Mouse (Mus musculus): ENCODE data around the gene BC051142.

The BC051142 gene

DNA sequence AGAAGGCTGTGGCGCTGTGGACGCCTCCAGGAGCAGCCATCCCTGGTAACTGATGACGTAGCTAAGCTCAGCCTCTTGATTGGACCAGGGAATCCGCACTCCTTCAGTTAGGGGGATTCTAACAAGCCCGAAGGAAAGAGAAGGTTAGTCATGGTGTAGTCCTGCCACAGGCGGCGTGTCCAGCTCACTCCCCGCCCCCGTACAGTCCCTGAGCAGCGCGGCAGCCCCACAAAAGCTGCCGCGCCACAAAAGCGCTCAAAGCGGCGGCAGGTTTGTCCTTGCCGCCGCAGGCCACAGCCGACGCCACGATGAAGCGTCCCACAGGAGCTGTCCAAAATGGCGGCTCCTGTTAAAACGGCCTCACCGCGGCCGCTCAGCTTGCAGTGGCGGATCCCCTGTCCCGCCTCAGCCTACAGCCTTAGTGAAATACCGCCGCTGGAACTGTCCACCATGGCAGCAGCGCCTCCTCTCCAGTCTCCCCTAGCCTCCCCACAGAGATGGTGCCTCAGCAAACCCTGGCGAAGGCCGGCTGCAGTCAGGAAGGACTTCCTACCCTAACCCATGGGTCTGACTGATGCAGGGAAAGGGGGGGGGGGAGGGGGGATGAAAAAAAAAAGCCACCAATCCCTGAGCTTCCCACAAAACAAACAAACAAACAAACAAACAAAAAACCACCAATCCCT lies at the start of gene BC051142:
Gene BC051142 (plus strand): TSS at position 110 of the 683 bp plus-strand sequence.
- peak; percentile 77 for DNase-seq (ENCODE audit: low spot score)

DNA sequence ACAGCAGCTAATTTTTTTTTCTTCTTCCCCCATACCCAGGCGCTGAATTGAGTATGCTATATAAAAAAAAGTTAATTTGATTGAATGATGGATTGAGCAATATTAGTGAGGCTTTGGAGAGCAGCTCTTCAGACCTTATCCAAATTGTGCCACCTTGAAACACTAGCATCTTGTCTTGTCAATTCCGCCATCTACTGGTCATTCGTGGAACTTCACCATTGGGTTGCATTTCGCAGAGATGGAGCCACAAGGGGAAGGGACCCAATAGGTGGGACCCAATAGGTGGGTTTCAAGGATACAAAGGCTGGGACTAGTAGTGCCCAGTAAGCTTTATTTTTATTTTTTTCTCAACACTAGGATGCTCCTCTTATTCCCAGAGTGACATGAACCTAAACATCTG lies 49.2 kb upstream of the BC051142 start:
- DNase-seq (ENCODE audit: low spot score) = peak; percentile 87

DNA sequence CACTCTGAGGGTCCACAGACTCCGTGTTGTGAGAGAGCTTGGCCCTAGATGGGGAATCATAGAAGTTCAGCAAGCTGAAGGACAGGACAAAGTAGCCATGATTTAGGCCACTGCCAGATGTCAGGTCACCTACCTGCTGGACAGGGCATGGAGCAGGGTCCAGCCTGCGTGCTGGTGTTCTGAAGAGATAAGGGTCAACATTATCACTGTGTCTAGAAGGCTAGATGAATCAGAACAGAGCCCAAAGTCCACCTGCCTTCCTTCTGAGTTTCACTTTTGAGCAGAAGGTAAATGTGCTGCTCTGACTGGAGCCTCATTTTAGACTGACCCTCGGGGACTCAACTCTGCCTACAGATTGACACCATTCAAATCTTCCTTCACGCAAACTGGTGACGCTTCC lies 44.1 kb upstream of the BC051142 start, which contains the start of gene Btnl2:
Gene Btnl2 (plus strand): TSS at position 284 of the 400 bp plus-strand sequence.
- DNase-seq (ENCODE audit: low spot score) = no peak

DNA sequence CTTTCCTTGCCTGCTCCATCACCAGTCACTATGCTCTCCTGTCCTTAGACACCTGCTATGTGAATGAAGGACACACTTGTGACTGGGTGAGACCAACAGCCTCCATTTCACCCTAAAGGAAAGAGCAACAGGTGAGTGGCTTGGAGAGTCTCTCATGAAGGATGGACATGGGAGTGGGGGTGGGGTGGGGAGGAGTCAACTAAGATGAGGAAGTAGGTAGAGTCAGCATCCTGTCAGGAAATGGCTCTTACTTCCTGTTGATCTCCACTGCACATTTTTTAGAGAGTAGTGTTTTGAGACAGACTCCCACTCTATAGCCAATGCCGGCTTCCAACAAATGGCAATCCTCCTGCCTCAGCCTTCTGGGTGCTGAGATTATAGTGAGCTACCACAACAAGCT lies 43.7 kb upstream of the BC051142 start:
- no peak for DNase-seq (ENCODE audit: low spot score)

DNA sequence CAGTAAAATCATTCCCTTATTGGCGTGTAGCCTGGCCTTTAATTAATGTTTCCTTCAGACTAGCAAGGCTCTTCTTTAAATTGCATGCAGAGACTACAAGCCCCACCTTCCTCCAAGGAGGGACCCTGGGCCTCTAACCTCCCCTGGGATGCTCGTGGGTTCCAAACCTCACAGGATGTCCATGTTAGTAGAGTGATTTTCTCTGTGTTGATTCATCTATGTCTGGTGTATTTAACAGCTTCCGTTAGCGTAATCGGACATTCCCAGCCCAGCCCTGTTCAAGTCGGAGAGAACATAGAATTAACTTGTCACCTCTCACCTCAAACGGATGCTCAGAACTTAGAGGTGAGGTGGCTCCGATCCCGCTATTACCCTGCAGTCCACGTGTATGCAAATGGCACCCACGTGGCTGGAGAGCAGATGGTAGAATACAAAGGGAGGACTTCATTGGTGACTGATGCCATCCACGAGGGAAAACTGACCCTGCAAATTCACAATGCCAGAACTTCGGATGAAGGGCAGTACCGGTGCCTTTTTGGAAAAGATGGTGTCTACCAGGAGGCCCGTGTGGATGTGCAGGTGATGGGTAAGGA lies 35.6 kb upstream of the BC051142 start:
- no peak for DNase-seq (ENCODE audit: low spot score)

DNA sequence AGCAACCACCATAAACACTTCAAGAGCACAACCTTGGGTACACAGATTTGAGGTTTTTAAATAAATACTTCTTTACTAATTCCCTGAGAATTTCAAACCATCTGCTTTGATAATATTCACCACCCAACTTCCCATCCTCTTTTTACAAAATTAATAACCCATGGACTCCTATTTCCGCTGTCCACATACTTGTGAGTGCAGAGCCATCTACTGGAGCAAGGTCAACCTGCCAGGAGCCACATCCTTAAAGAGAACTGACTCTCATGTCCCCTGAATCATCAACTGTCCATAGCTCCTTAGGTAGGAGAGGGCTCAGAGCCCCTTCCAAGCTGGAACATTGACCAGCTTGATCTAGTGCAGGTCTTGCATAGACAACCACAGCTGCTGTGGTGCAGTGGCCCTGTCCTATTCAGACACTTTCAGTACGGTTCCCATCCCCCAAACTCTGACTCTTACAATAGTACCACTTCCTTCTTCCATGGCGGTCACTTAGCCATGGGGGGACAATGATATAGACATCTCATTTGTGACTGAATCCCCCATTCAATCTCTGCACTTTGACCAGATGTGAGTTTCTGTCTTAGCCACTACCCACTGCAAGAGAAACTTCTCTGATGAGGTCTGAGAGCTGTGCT lies 34.8 kb upstream of the BC051142 start:
- DNase-seq (ENCODE audit: low spot score) = no peak

DNA sequence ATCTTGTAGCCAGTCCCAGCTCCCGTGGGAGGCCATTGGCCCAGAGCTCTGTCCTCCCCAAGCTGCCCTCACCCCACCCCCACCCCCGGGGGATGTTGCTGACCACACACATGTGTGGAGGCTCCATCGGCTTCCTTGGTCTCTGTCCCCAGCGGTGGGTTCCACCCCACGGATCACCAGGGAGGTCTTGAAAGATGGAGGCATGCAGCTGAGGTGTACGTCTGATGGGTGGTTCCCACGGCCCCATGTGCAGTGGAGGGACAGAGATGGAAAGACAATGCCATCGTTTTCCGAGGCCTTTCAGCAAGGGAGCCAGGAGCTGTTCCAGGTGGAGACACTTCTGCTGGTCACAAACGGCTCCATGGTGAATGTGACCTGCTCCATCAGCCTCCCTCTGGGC lies 33.6 kb upstream of the BC051142 start:
- peak; percentile 59 for DNase-seq (ENCODE audit: low spot score)

DNA sequence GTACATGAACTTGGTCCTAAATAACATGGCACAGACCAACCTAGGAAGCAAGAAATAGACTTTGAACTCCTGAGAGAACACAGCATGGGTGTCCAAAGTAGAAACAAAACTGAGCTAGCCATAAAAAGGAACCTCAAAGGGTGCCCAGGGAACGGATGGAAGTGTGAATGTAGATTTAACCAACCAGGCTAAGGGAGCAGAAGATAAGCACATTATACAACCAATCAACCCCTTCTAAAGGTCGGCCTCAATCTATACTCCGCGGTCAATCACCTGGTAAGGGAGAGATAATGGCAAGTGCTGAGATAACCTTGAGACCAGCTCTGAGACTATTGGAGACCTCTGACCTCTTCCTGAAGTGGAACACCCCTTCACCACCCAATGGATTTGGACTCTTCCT lies 28.1 kb upstream of the BC051142 start:
- no peak for DNase-seq (ENCODE audit: low spot score)

DNA sequence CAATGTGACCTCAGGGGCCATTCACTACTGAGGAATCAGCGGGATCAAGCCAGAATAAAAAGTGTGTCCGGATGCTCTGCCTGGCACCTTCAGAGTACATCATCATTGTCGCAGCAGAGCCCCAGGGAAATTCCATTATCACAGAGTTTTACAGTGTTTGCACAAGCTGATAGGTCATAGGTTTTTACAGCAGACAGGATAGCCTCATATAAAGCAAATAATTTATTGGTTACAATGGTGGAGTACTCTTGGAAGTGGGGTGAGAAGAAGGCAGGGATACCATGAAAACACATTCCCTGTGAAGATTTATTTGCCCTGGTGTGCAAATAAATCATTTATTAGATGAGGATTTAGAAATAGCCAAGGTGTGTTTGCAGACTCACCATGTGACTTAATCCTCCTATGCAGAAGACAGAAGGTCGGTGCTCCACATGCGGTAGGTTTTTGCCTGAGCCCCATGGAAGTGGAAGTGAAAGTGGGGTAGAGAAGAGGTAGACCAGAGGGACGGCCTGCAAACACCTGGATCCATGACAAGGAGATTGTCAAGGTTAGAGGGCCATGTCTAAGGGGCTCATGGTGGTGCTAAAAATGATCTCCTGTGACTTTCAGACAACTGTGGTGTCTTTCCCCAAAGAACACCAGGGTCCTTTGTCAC lies 25.4 kb upstream of the BC051142 start:
- DNase-seq (ENCODE audit: low spot score) = no peak

DNA sequence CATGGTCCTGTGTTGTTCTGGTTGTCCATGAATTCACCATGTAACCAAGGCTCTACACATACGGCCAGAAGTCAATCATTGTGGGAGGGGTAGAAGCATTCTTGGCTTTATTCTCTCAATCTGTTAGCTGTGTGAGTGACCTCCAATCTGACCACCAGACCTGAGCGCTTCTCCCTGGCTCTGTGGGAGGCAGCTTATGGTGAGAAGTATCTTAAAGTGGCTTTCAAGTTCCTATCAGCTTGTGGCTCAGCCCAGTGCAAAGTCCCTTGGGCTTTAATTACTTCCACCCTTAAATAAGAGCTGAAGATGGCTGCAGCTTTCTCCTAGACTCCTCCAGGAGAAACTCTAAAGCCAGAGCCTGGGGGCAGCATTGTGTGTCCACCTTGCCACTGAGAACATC lies 21.8 kb upstream of the BC051142 start, which contains the start of gene Btnl1:
Gene Btnl1 (plus strand): TSS at position 286 of the 400 bp plus-strand sequence.
- no peak for DNase-seq (ENCODE audit: low spot score)

DNA sequence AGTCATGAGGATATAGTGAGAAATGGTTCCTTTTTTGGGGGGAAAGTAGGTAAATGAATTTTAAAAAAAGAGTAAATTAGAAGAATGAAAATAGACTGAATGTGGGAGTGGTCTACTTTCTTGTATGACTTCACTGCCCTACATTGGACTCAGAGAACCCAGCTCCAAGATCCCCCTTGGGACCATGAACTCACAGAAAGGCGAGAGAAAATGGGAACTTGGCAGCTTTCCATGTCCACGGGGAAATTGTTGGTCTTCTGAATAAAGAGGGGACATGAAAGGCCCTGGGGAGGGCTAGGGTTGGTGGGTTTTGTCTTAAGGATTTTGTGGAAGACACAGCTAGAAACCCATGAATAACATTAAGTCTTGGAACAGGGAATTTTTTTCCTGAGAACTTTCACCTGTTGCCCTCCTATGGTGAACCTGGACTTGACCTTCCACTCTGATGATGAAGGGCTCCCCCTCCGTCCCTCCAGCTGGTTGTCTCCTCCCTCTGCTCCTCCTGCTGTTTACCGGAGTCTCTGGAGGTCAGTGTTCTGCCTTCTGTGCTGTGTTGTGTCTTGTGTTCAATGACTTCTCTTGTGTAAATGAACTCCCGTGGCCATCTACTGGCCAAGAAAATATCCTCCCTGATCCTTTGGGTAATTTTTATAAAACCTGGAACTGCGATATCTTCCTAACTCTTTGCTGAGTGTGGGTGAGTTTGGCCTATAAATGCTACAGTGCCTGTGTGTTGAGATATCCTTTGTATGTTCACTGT lies 21.0 kb upstream of the BC051142 start:
- DNase-seq (ENCODE audit: low spot score) = no peak

DNA sequence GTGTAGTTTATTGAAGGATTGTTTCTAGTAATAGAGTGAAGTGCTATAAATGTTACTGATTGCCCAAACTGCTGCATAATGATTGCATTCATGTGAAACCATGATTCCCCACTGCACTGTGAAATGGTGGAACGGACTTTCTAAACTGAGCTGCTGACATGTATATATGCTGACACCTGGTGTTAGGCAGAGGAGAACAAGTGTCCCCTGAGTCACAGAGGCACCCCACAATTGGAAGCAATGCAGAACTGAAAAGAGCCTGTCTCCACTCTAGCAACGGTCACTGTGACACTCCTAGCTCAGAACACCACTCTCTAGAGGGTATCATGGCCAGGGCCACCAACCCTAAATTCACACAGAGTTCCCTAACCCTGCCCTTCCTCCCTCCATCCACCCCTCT lies 19.9 kb upstream of the BC051142 start:
- DNase-seq (ENCODE audit: low spot score) = no peak

DNA sequence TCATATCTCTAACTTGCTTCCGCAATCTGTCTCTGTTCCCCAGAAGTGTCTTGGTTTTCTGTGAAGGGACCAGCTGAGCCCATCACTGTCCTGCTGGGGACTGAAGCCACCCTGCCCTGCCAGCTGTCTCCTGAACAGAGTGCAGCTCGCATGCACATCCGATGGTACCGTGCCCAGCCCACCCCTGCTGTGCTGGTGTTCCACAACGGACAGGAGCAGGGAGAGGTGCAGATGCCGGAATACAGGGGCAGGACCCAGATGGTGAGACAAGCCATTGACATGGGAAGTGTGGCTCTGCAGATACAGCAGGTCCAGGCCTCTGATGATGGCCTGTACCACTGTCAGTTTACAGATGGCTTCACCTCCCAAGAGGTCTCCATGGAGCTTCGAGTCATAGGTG lies 19.2 kb upstream of the BC051142 start:
- no peak for DNase-seq (ENCODE audit: low spot score)

DNA sequence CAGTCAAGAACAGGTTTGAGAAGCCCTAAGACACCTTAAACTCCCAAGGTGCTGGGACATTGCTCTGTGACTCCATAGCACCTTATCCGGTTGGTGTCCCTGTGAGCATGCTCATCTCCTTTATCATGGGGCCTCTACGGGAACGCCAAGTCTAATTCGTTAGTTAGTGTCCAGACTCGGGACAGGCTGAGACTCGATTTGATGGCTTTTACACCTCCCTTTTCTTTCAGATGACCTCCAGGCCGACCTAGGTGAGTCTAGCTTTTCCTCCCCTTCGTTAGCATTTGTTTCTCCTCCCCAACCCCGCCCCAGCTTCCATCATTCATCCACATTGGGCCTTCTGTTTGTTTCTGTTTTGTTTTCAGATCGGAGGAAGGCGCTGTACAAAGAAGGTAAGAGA lies 16.7 kb upstream of the BC051142 start:
- DNase-seq (ENCODE audit: low spot score) = no peak

DNA sequence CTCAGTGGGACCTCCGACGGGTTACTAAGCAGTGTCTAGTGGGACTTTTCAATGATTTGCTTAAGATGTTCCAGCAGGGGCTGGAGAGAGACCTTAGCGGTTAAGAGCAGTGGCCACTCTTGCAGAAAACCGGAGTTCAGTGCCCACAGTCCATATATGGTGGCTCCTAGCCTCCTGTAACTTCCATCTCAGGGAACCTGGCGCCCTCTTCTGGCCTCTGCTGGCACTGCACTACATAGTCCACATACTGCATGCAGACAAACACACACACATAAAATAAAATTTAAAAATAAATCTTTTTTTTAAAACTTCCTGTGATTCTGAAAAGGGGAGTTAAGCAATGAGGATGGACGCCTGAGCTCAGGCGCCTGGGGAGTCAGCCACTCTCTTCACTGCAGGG lies 15.4 kb upstream of the BC051142 start:
- DNase-seq (ENCODE audit: low spot score) = peak; percentile 74

DNA sequence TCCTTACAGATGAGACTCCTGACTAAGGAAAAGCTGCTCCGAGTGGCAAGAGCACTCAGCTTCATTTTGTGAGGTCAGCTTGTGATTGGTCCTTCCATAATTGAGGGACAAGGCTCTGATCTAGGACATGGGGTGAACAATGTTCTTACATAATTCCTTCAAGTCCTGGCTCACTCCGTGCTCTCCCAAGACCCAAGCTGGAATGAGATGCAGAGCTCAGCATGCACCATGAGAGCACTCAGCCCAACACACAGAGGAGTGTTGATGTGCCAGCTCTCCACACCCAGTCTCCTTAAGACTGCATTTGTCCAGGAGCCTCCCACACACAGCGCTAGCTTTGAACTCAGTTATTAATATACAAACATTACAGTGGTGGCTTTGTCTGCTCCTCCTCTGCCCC lies 13.9 kb upstream of the BC051142 start:
- DNase-seq (ENCODE audit: low spot score) = peak; percentile 44

DNA sequence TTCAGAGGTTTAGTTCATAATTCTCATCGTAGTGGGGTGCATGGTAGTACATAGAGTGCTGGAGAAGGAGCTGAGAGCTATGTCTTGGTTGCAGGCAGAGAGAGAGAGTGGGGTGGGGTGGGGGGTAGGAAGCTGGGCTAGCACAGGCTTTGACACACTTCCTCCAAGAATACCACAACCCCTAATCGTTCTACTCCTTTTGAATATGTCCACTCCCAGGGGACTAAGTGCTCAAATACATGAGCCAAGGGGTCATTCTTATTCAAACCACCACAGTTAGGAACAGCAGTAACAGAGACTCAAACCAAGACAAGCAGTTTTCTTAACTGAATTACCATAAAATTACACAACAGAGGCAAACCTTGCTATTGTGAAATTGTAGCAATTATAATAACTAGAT lies 12.0 kb upstream of the BC051142 start:
- DNase-seq (ENCODE audit: low spot score) = no peak

DNA sequence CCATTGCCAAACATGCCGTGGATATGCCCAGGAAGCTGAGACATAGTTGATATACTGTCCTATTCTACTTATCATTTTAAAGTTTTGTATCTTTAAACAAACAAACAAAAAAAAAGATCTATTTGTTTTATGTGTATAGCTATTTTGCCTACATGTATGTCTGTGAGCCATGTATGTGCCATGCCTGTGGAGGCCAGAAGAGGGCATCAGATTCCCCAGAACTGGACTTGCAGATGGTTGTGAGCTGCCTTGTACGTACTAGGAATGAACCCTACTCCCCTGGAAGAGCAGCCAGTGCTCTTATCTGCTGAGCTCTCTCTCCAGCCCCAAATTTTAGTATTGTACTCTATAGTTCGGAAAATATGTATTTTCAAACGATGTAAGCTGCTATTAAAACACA lies 10.1 kb upstream of the BC051142 start:
- DNase-seq (ENCODE audit: low spot score) = no peak

DNA sequence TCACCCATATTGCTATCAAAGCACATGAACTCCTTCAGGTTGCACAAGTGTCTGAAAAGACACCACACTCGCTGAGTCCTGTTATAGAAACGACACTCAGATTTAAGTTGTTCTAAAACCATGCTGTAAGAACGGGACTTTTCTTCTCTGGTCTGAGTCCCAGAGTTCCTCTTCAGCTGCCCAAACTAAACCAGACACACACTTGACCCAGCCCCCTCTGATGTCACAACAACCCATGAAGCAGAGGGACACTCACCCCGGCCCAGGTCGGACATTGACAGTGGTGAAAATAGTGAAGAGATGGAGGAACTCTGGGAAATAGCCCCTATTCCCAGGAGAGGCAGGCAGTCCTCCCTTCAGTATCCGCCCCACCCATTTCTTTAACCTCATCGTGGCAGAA lies 7.1 kb upstream of the BC051142 start:
- no peak for DNase-seq (ENCODE audit: low spot score)

DNA sequence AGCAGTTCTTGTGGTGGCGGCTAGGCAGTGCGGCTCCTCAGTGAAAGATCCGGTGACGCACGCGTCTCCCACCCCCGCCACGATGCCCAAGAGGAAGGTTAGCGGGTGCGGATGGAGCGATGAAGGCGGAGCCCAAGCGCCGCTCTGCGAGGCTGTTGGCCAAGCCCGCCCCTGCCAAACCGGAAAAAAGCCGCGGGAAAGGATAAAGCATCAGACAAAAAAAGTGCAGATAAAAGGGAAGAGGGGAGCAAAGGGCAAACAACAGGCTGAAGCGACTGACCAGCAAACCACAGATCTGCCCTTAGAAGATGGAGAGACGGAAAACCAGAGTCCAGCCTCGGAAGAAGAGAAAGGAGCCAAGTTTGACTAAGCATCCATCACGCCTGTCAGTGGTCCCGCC lies 6.3 kb upstream of the BC051142 start:
- DNase-seq (ENCODE audit: low spot score) = peak; percentile 44

DNA sequence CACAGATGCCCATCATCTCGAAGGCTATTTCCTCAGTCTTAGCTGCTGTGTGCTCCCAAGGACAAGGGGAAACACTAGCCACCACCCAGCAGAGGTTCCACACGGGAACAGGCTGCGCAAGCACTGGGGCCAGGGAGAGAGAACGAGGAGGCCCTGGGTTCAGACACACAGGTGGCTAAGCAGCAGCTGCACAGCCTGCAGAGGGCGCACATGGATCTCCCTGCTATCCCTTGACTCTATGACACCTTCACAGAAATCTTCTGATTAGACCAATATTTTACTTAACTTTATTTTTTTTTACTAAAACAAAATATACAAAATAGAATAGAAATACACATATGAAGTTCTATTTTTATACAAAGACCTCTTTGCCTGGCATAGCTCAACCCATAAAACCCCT lies 1.3 kb upstream of the BC051142 start:
- no peak for DNase-seq (ENCODE audit: low spot score)

DNA sequence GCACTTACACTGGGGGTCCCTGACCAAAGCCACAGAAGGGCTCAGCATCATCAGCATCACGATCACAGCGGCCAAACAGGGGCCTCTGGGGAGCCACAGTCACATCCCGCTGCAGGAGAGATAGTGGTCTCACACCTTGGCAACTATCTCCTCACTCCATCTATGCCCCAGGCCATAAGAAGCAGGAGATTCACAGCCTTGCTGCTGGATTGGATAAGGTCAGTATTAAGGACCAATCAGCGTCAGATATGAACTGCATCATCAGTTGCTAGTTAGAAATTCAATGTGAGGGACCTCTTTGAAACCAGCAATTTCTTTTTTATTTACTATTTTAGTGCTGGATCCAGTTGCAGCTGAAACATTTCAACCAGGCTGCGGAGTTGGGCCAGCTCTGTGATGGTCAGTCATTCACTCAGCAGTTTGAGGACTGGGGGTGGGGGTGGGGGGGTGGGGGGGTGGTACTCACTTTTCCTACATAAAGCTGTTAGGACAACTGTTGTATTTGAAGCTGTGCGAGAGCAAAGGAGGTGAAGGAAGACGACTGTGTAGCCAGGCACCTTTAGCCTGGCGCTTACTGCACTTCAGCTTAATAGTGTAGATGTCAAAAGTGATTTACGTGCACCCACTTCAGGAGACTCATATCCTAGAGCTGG lies 436 bp upstream of the BC051142 start:
- peak; percentile 53 for DNase-seq (ENCODE audit: low spot score)

Measured in testis, postnatal 10 days (tissue).